Mouse (Mus musculus): ENCODE data around the gene Mageb5. TPM values are rescaled to one million over a fixed set of nuclear protein-coding genes. Genes with fewer than 3 reads are reported as not detected.

Mageb5 gene
- not detected for polyA plus RNA-seq (2017; shearing (Covaris generic))

DNA sequence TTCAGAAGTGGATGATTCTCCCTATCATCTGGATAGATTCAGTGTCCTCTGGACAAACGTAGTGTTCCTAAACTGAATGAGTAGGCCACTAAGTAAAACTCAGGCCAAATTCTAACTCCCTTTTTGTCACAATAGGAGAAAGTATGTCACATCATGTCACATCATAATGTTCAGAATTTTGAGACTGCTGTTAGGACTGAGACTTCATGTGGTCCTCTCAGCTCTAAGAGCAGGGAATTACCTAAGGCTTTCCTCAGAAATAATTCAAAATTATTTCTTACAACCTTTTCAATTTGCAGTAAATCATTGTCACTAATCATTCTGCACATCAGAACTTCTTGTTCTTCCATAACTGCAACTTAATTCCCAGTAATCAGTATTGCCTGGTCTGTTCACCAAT lies at the start of gene Mageb5:
Mageb5 (minus strand) TSS at position 101 of the 400 bp plus-strand sequence.

Other genes with a start within 250 kb of the Mageb5 start
- not detected for gene 1700084M14Rik, start 207.1 kb downstream of the Mageb5 start, polyA plus RNA-seq (2017; shearing (Covaris generic))
- gene Gm14781, start 150.8 kb downstream of the Mageb5 start, polyA plus RNA-seq (2017; shearing (Covaris generic)), result not detected
- gene Mageb1, start 233.3 kb upstream of the Mageb5 start, polyA plus RNA-seq (2017; shearing (Covaris generic)), result not detected